Mouse (Mus musculus) ES-Bruce4 (cell line): ENCODE measurements at regions not wholly inside any gene's neighbourhood (a gene's known extent, or its start where the extent isn't known, plus 50 kb on each side); places are given as distances from the start of the nearest gene placed in this dataset.

ENCODE experiments used
- CTCF ChIP-seq: IDR thresholded peaks from one replicate; pipeline ENCODE4 v1.8.1; 2011; ENCODE audit warnings: low read depth, low read length
- EP300 ChIP-seq: IDR thresholded peaks from 2 replicates; pipeline ENCODE4 v1.6.1; 2011; ENCODE audit warnings: low read depth, low read length; ENCODE audit not compliant: insufficient read depth
- POLR2A ChIP-seq: IDR thresholded peaks from one replicate; pipeline ENCODE4 v1.8.1; 2011; ENCODE audit warnings: low read length; ENCODE audit not compliant: insufficient read depth

DNA sequence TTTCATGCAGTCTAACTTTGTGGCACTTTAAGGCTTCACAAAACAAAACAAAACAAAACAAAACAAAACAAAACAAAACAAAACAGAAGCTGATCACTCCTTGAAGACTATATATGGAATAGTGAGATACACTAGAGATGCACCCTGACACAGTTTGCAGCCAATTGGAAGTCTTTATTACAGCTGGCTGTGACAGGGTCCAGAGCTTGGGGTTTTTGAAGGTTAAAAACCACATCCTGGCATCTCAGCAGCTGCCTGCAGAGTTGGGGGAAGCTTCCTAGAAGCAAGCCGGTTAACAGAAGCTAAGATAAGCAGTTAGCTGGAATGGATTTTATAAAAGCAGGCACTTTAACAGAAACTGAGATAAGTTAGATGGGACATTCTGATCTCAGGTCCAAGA is 105.6 kb upstream of the Tbx20 start:
- TF ChIP-seq CTCF: no peak
- no peak for TF ChIP-seq POLR2A
- no peak for TF ChIP-seq EP300
